Mouse (Mus musculus) megakaryocyte, adult 5-6 weeks (primary cell): Measurements from ENCODE around the gene Eif3k. TPM values are rescaled to one million over a fixed set of nuclear protein-coding genes. Genes with fewer than 3 reads are reported as not detected.
A peak's percentile ranks its signal among the peaks of the same experiment; 100 is the strongest.

ENCODE experiments used
- ATAC-seq: 2 replicates; pipeline ENCODE4 v1.8.0; 2016; ENCODE audit warnings: mild to moderate bottlenecking, inconsistent platforms; ENCODE audit not compliant: poor library complexity, severe bottlenecking
- total RNA-seq, 2 experiments: library from RNA; stranded (forward) in 1 of 2; stranded (reverse) in 1 of 2; fragments of 153-499, 151-499 nt in 1 of 2; fragments of 221-1000, 200-1000 nt in 1 of 2; gene quantifications; 2 replicates each; pipeline versions ENCODE4 v1.2.3 to v1.2.4; 2015 to 2017

Eif3k gene
- total RNA-seq, 2 experiments from 2014 or later, result 216 to 340 TPM

DNA sequence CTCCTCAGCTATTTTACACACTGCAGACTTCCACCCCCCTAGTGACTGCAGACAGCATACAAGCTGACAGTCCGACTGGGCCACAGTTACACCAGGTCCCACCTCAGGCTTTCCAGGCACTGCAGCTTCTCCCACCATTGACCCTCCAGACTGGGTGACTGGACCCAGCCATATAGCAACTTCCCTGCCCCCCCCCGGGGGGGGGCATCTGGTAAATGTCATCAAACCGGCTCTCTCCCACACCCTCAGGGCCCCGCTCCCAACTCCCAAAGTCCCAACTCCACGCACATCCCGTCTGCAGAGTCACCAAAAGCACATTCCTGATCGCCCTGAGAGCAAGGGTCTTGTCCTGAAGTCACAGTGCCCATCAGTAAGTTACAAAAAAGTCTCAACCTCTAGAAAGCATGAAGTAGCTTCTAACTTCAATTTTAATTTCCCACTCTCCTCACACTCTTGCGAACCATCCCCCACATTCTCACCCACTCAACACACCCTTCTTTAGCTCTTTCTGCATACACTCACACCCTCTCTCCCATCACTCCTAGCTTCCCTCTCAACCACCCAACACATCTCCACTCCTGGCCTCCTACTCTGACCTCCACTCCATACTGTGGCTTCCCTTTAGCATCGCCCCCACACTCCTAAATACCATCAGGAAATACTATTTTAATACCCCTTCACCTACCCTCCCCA is 21.2 kb downstream of the Eif3k start:
- ATAC-seq, result no peak

DNA sequence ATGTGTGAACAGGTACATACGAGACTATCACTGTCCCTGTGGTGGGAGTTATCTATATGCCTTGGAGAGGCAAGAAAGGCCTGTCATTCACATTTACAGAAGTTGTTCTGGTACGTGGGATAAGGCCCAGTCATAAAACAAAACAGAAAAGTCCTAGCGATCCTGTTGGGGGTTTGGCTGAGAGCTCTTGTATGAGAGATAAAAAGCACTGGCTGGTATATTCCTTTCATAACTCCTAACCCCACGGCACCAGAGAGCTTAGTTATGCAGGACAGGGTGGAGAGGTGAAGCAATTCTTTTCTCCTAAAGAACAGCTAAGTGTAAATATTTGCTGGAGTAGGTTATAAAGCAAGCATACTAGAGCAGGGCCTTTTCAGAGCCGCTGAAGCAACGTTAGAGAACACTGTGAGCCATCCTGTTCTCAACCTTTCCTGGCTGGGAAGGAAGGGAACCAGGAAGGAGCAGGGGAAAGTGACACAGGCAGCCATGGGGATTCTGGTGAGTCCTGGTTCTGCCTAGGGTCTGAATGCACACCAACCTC is 22.1 kb downstream of the Eif3k start:
- ATAC-seq, result no peak

DNA sequence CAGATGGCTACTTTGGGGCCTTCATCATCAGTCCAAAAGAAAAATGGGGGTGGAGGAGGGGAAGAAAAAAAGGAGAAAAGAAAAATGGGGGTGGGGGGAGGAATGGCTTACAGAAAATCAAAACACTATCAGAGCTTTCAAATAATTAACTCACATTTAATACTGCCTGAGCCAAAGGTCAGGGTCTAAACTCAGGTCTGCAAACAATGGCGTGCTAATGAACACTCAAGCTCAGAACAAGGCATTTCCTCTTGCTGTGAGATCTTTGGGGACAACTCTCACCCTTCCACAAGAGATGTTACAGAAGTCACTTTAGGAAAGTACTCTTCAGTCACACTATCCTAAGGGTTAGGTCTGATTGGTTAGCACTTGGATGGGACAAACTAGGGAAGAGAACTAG is 22.9 kb downstream of the Eif3k start:
- no peak for ATAC-seq

DNA sequence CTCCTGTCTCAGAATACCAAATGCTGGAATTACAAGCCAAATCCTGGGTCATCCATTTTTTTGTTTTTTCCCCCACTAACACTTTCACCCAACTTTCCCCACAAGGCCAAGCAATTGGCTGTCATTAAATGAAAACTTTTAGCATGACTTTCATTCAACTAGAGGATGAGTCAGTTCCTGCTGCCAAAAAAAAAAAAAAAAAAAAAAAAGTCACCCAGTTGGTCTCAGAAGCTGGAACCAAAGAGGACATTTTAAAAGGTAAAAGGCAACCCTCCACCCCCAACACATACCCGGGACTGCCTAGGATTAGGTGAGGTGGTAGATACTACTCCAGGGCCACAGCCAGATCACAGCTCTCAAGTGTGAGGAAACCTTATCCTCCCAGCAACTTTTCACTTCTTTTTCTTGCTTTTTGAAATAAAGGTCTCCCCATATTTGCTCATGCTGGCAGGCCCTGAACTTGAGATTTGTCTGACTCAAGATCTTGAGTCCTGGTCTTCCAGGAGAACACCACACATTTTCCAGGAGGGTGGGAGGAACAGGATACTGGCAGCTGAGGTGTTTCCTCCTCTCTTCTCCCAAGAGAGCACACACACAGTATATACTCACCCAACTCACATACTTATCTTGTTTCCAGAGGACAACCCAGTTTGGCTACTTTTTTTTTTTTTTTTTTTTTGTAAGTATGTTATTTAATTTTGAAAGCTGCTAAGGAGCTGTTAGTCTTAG is 23.5 kb downstream of the Eif3k start:
- no peak for ATAC-seq

GRCm38 (mm10) chr7:28957286-28957685 is 24.4 kb downstream of the Eif3k start:
- ATAC-seq, result no peak

GRCm38 (mm10) chr7:28956270-28956669 is 25.4 kb downstream of the Eif3k start:
- ATAC-seq, result 0 out of 2 replicates have a peak, but pooled peaks have one; percentile 33

- ATAC-seq, result peak; percentile 35; the same call in 1 of the 2 replicates
Measured at GRCm38 (mm10) chr7:28955295-28955897, 26.3 kb downstream of the Eif3k start.

- ATAC-seq, result no peak
Measured at GRCm38 (mm10) chr7:28954773-28955172, 26.9 kb downstream of the Eif3k start.

- ATAC-seq, result no peak
Measured at GRCm38 (mm10) chr7:28953476-28954376, 27.9 kb downstream of the Eif3k start.

DNA sequence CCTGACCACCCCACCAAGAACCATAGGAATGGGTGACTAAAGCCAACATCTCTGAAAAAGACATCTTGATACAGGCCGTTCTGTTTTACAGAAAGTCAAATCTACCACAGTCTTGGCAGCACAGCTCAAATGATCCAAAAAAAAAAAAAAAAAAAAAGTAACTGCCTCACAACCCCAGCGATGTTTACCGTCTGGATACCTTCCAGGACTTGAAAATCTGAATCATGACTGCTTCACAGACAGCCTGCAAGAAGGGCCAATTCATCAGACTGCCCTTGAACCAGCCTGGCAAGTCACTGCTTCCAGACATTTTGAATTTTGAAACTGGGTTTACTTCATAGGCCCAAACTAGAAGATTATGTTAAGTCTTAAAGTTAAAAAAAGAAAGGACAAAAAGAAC is 28.9 kb downstream of the Eif3k start:
- ATAC-seq, result no peak

- no peak for ATAC-seq
Measured at GRCm38 (mm10) chr7:28951764-28952163, 29.9 kb downstream of the Eif3k start.

GRCm38 (mm10) chr7:28950346-28951037 is 31.2 kb downstream of the Eif3k start:
- ATAC-seq, result no peak

- no peak for ATAC-seq
Measured at GRCm38 (mm10) chr7:28949298-28949697, 32.4 kb downstream of the Eif3k start.

GRCm38 (mm10) chr7:28948746-28949145 is 32.9 kb downstream of the Eif3k start:
- no peak for ATAC-seq

- ATAC-seq, result no peak
Measured at GRCm38 (mm10) chr7:28946271-28946610, 35.4 kb downstream of the Eif3k start.

DNA sequence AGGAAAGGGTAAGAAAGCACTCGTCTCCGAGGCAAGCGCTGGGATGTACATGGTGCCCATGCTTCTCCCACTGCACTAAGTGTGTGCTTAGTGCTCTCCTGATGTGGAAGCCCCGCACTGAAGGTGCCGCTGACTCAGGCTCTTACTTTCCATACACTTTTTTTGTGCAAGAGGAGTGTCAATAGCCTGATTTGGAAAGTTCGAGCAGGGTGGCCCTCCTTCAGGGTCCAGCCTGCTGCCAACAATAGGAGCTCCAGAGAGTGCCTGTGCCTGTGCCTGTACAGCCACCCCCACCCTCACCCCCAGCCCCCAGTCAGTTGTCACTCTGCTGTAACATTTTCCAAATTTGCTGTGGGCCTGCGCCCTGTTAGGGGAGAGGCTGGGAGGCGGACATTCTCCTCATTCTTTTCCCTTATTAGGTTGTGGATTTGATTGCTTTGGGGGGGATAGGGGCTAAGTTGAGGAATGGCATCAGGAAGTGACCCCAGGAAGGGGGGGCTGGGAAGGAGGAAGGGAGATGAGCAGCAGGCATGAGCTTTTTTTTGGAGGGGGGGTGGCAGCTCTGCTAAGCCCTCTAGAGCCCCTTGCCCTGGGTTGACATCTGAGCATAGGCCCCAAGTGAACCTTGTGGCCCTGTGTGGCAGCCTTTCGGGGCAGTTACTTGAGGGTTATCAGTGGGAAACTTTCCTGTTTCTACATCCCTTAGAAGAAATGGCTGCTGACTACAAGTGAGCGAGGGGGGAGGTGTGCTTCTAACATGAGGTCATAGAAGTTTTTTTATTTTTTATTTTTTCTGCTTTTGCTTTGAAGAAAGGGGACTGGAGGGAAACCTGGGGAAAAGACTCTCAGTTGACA is 36.0 kb downstream of the Eif3k start:
- ATAC-seq, result no peak

- ATAC-seq, result no peak
Measured at GRCm38 (mm10) chr7:28944756-28945415, 36.8 kb downstream of the Eif3k start.

DNA sequence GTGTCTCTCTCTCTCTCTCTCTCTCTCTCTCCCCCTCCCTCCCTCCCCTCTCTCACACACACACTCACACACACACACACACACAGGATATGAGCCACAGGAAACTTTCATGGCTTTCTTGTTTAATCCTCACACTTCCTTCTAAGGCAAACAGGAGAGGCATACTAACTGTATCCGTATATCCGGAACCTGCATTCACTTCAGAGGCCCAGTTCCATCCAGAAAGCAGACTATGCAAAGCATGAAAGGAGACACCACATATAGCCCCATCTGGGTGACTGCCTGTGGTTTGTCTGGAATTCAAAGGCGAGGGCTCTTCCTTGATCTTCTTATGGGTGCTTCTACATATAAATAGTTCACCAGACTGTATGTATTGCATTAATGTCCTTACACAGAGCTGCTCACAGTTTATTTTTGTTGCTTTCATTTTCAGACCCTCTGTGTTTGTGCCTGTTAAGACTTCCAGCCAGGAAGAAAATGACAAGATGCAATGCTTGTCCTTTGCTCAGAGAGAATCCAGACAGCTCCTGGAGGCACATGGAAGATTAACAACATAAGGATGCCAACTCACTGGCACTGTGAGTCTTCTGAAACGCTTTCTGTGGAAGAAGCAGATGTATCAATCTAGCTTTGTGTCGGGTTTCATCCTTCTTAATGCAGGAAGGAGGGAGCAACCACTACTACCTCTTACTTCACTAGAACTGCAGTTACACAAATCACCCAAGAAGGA is 38.0 kb downstream of the Eif3k start:
- no peak for ATAC-seq
